Mouse (Mus musculus): ENCODE results near the gene Anxa11. TPM values are rescaled to one million over a fixed set of nuclear protein-coding genes. Genes with fewer than 3 reads are reported as not detected.
"Not testable (repeated sequence)": the region's sequence is repeated elsewhere in the genome, so short reads cannot be mapped to it uniquely, and the experiment has no call there.

Gene Anxa11
- polyA plus RNA-seq, 1 experiment from 2014 or later, result 20.9 TPM

DNA sequence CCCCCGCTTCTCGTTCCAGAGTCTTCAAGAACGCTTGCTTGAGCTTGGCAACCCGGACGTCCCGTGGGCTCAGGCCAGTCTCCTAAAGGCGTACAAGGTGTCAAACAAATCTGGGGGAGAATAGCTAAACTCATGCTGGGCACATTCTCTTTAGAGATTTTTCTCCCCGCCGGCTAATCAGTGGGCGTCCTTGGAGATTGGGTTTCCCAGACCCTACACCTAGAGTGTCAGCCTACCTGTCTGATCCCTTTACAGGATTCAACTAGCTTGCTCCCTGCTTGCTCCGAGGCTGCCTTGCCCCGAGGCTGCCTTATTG is 690 bp downstream of the Anxa11 start:
- peaks cover 20% of the 10 kb centered on the region for H3K4me1 ChIP-seq
- WGBS, result 3% methylated on average over 12 of the region's 12 CpGs
- peak overlapping the region; percentile 91 for H3K4me2 ChIP-seq
- H3K9me3 ChIP-seq, result no peaks in the 10 kb centered on the region
- H3K9ac ChIP-seq, result peak overlapping the region; percentile 42
- H3K27ac ChIP-seq, result no peak overlapping the region
- H3K36me3 ChIP-seq, result no peaks in the 10 kb centered on the region
- peaks cover 15% of the 10 kb centered on the region; the same call in 1 of the 2 replicates for H3K27me3 ChIP-seq
- H3K4me3 ChIP-seq, result peak overlapping the region; percentile 67
- ATAC-seq (ENCODE audit: insufficient number of reproducible peaks, low FRiP score, low TSS enrichment, low read depth), result no peak

DNA sequence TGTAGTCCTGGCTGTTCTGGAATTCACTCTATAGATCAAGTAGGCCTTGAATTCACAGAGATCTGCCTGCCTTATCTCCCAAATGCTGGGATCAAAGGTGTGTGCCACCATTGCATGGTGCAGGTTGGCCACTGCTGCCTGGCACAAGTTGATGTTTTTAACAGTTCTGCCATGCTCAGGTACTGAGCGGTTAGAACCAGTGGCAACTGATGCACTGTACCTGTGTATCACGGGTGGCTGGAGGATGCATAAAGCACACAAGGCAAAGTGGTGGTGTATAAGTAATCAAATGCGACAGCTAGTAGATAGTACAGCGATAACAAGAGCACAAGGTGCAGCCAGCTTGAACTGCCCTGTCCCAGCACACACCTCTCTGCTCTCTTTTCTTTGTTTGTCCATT is 2.4 kb downstream of the Anxa11 start:
- H3K36me3 ChIP-seq, result no peaks in the 10 kb centered on the region
- H3K4me2 ChIP-seq, result no peak overlapping the region
- WGBS, result 92% methylated on average over 4 of the region's 4 CpGs
- ATAC-seq (ENCODE audit: insufficient number of reproducible peaks, low FRiP score, low TSS enrichment, low read depth), result no peak
- no peak overlapping the region for H3K9ac ChIP-seq
- H3K9me3 ChIP-seq, result no peaks in the 10 kb centered on the region
- peaks cover 20% of the 10 kb centered on the region for H3K4me1 ChIP-seq
- no peak overlapping the region for H3K27ac ChIP-seq
- peaks cover 15% of the 10 kb centered on the region; the same call in 1 of the 2 replicates for H3K27me3 ChIP-seq
- H3K4me3 ChIP-seq, result no peak overlapping the region

- Histone ChIP-seq H3K4me2 (no peak overlapping the region), H3K9ac (no peak overlapping the region), H3K27ac (no peak overlapping the region), H3K27me3 (peaks cover 10% of the 10 kb centered on the region; the same call in 1 of the 2 replicates), H3K4me3 (no peak overlapping the region), H3K4me1 (peaks cover 20% of the 10 kb centered on the region), H3K36me3 (no peaks in the 10 kb centered on the region), H3K9me3 (no peaks in the 10 kb centered on the region)
- ATAC-seq (ENCODE audit: insufficient number of reproducible peaks, low FRiP score, low TSS enrichment, low read depth), result no peak
- WGBS, result 64% methylated on average over 6 of the region's 6 CpGs
Measured at GRCm38 (mm10) chr14:25845832-25846383, 4.0 kb downstream of the Anxa11 start.

- ATAC-seq (ENCODE audit: insufficient number of reproducible peaks, low FRiP score, low TSS enrichment, low read depth), result no peak
- peaks cover 7% of the 10 kb centered on the region; the same call in 1 of the 2 replicates for H3K27me3 ChIP-seq
- peaks cover 20% of the 10 kb centered on the region for H3K4me1 ChIP-seq
- no peaks in the 10 kb centered on the region for H3K9me3 ChIP-seq
- no peak overlapping the region for H3K27ac ChIP-seq
- H3K9ac ChIP-seq, result no peak overlapping the region
- H3K36me3 ChIP-seq, result no peaks in the 10 kb centered on the region
- H3K4me3 ChIP-seq, result no peak overlapping the region
- H3K4me2 ChIP-seq, result no peak overlapping the region
- 83% methylated on average over 8 of the region's 8 CpGs for WGBS
Measured at GRCm38 (mm10) chr14:25846516-25846915, 4.6 kb downstream of the Anxa11 start.

- H3K4me1 ChIP-seq, result peaks cover 12% of the 10 kb centered on the region
- ATAC-seq (ENCODE audit: insufficient number of reproducible peaks, low FRiP score, low TSS enrichment, low read depth), result no peak
- no peaks in the 10 kb centered on the region for H3K36me3 ChIP-seq
- no peaks in the 10 kb centered on the region for H3K9me3 ChIP-seq
- no peak overlapping the region for H3K9ac ChIP-seq
- H3K27ac ChIP-seq, result no peak overlapping the region
- H3K4me2 ChIP-seq, result no peak overlapping the region
- no peak overlapping the region for H3K4me3 ChIP-seq
- 26% methylated on average over 9 of the region's 9 CpGs for WGBS
- peaks cover 7% of the 10 kb centered on the region; the same call in 1 of the 2 replicates for H3K27me3 ChIP-seq
Measured at GRCm38 (mm10) chr14:25847660-25848059, 5.7 kb downstream of the Anxa11 start.

DNA sequence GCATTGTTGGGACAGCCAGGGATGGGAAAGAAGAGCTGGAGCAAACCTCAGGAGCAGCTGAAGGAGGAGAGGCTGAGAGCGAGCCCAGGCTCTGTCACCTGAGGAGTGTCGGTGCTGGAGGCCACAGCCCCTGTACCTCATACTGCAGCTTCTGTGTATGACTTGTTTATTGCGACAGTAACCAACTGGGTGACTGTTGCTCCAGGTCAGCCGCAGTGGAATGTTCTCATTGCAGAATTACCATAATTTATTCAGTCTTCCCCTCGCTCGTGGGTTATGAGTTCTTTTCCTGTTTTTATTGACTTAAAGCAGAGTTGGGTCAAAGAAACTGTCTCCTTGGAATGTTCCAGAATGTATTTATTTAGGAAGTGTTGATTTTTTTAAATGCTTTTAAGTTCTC is 6.3 kb downstream of the Anxa11 start:
- 68% methylated on average over 6 of the region's 6 CpGs for WGBS
- no peak overlapping the region for H3K27ac ChIP-seq
- H3K27me3 ChIP-seq, result peaks cover 2% of the 10 kb centered on the region; the same call in 1 of the 2 replicates
- peaks cover 7% of the 10 kb centered on the region for H3K4me1 ChIP-seq
- H3K4me3 ChIP-seq, result no peak overlapping the region
- H3K36me3 ChIP-seq, result no peaks in the 10 kb centered on the region
- H3K4me2 ChIP-seq, result no peak overlapping the region
- no peaks in the 10 kb centered on the region for H3K9me3 ChIP-seq
- H3K9ac ChIP-seq, result no peak overlapping the region
- ATAC-seq (ENCODE audit: insufficient number of reproducible peaks, low FRiP score, low TSS enrichment, low read depth), result no peak

DNA sequence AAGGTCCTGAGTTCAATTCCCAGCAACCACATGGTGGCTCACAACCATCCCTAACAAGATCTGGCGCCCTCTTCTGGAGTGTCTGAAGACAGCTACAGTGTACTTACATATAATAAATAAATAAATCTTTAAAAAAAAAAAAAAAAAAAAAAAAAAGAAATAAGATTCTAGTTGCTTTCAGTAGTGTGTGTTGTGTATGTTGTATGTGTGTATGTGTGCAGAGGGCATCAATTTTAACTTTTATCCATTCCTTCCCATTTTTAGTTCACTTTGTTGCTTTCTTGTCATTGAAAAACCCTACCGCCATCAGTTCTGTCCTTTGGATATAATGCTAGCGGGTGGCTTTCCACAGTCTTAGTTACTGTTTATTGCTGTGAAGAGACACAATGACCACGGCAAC is 6.8 kb downstream of the Anxa11 start:
- H3K4me1 ChIP-seq; H3K27me3 ChIP-seq; H3K9me3 ChIP-seq; H3K27ac ChIP-seq; H3K9ac ChIP-seq; H3K4me3 ChIP-seq; H3K36me3 ChIP-seq; H3K4me2 ChIP-seq; ATAC-seq (ENCODE audit: insufficient number of reproducible peaks, low FRiP score, low TSS enrichment, low read depth): not testable (repeated sequence)
- 90% methylated on average over 3 of the region's 4 CpGs for WGBS

DNA sequence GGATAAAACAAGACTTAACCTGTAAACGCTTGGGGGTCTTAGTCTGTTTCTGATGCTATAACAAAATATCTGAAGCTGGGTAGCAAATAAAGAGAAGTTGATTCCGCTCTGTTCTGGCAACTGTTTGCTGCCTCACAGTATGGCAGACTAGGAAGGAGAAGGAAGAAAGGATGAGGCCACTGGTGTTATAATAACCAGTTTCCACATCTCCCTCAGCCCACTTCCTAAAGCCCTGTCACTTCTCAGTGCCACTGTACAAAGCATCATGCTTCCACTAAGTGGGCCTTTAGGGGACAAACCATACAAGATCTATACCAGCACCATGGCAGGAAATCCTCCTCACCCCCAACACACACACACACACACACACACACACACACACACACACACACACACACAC is 8.5 kb downstream of the Anxa11 start:
- Histone ChIP-seq H3K27me3 (peaks cover 2% of the 10 kb centered on the region; the same call in 1 of the 2 replicates), H3K4me1 (peaks cover 11% of the 10 kb centered on the region; the same call in 1 of the 2 replicates), H3K36me3 (no peaks in the 10 kb centered on the region), H3K27ac (no peak overlapping the region), H3K9ac (no peak overlapping the region), H3K4me3 (no peak overlapping the region), H3K9me3 (no peaks in the 10 kb centered on the region), H3K4me2 (no peak overlapping the region)
- ATAC-seq (ENCODE audit: insufficient number of reproducible peaks, low FRiP score, low TSS enrichment, low read depth), result no peak
- WGBS, result 94% methylated on average over 2 of the region's 2 CpGs

DNA sequence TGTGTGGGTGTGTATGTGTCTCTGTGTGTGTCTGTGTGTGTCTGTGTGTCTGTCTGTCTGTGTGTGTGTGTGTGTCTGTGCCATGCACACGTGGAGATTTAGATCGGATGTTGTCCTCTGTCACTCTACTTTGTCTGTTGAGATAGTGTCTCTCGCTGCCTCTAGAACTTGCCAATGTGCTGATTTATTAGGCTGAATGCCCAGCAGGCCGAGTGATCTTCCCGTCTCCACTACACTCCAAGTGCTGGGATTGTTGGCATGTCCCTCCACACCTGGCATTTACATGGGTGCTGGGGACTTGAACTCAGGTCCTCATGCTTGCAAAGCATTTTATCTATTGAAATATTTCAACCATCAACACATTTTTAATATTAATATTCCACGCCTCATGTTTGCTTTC is 9.2 kb downstream of the Anxa11 start:
- Histone ChIP-seq H3K9me3 (no peaks in the 10 kb centered on the region), H3K27ac (no peak overlapping the region), H3K4me3 (no peak overlapping the region), H3K4me2 (no peak overlapping the region), H3K27me3 (no peaks in the 10 kb centered on the region), H3K9ac (no peak overlapping the region), H3K36me3 (no peaks in the 10 kb centered on the region), H3K4me1 (peaks cover 13% of the 10 kb centered on the region)
- WGBS, result 60% methylated on average over 6 of the region's 6 CpGs
- no peak for ATAC-seq (ENCODE audit: insufficient number of reproducible peaks, low FRiP score, low TSS enrichment, low read depth)

DNA sequence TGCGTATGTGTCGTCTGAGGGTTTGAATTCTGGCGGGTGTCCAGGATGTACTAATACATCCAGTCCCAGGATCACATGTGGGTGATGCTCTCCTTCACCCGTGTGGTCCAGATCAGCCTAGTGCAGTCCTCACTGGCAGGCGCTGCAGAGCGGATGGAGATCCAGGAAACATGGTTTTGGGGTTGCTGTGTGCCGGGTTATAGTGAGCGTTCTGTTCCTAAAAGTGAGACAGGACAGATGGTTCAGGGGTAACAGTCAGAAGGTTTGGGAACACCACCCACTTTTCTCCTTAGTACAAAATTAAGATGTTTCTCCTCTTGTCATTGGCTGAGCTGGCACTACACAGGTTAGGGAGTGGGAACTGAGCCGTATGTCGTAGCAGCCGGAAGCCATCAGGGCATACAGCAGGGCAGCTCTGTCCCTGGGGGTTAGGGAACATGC is 10.2 kb downstream of the Anxa11 start:
- Histone ChIP-seq H3K27ac (peak overlapping the region; percentile 18; the same call in 1 of the 2 replicates), H3K9ac (no peak overlapping the region), H3K27me3 (no peaks in the 10 kb centered on the region), H3K4me3 (no peak overlapping the region), H3K36me3 (no peaks in the 10 kb centered on the region), H3K4me2 (no peak overlapping the region), H3K4me1 (peaks cover 10% of the 10 kb centered on the region), H3K9me3 (no peaks in the 10 kb centered on the region)
- ATAC-seq (ENCODE audit: insufficient number of reproducible peaks, low FRiP score, low TSS enrichment, low read depth), result no peak
- WGBS, result 74% methylated on average over 11 of the region's 11 CpGs

- H3K4me2 ChIP-seq, result no peak overlapping the region
- H3K27me3 ChIP-seq, result no peaks in the 10 kb centered on the region
- no peaks in the 10 kb centered on the region for H3K36me3 ChIP-seq
- H3K9me3 ChIP-seq, result no peaks in the 10 kb centered on the region
- no peak overlapping the region for H3K9ac ChIP-seq
- peaks cover 6% of the 10 kb centered on the region for H3K4me1 ChIP-seq
- no peak for ATAC-seq (ENCODE audit: insufficient number of reproducible peaks, low FRiP score, low TSS enrichment, low read depth)
- 79% methylated on average over 6 of the region's 6 CpGs for WGBS
- H3K27ac ChIP-seq, result no peak overlapping the region
- no peak overlapping the region for H3K4me3 ChIP-seq
Measured at GRCm38 (mm10) chr14:25853295-25853694, 11.3 kb downstream of the Anxa11 start.

DNA sequence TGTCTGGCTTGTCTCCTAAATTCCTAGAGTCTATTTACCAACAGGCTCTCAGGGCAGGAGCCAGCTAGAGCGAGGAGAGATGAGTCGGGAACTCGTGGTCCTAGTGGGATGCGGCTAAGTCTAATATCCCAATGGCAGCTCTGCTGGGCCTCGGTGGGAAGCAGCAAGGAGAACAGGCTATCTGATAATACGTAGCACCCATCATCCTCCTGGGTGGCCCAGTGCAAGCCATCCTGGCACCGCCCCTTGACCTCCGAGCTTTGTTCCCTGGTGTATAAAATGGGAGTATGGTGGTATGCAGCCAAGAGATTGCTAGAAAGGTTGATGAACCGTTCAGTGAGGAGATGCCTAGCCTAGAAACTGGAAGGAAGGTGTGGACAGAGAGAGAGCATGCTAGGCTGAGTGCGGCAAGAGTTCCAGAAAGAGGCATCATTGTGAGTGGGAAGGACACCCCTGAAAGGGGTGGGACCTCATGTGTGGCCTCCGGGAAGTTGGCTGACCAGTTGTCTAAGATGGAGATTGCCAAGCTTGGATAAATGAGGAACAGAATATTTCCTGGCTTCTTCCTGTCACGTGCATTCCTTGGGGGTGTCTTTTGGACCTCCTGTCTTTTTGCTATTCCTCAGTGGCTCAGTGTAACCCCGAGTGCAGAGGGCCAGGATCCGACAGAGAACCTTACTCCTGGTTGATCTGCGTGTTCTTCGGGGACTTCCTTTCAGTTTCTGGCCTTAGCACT is 11.9 kb downstream of the Anxa11 start:
- Histone ChIP-seq H3K4me1 (peaks cover 6% of the 10 kb centered on the region), H3K4me2 (no peak overlapping the region), H3K9me3 (no peaks in the 10 kb centered on the region), H3K4me3 (no peak overlapping the region), H3K9ac (no peak overlapping the region), H3K27me3 (no peaks in the 10 kb centered on the region), H3K36me3 (no peaks in the 10 kb centered on the region), H3K27ac (no peak overlapping the region)
- 90% methylated on average over 16 of the region's 16 CpGs for WGBS
- ATAC-seq (ENCODE audit: insufficient number of reproducible peaks, low FRiP score, low TSS enrichment, low read depth), result no peak
